Mouse (Mus musculus): ENCODE data around the gene Hck.

- TF ChIP-seq POLR2AphosphoS5 (IDR thresholded peaks at IDR 0.05; ENCODE audit: insufficient replicate concordance, low read depth, low read length) (no peak), CTCF (IDR thresholded peaks at IDR 0.05; ENCODE audit: low read depth, low read length) (no peak)
These were observed 26.4 kb upstream of the Hck start for GRCm38 (mm10) chr2:153081866-153082265.

Measured in G1E (cell line).